Mouse (Mus musculus): ENCODE measurements around the gene Mcf2l.

DNA sequence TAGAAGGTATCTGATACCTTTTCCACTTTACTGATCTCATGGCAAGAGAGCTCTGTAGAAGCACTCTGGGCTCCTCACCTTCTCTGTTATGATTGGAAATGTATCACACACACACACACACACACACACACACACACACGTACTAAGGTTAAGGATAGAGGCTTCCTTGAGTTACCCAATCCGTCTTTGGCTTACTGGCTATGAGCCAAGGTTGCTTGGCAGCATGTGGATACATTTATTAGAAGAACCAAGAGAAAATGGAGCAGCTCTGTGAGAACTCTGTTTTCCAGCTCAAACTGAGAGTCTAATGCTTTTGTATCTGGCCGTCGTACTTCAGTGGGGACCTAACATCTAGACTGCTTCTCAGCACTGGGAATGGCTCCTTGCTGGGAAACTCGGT, 121.9 kb downstream of the Mcf2l start:
- TF ChIP-seq POLR2A (IDR thresholded peaks at IDR 0.05; ENCODE audit: insufficient read depth, low read depth, low read length) (no peak), CTCF (IDR thresholded peaks at IDR 0.05) (no peak)

Data from heart, adult 2 months (tissue).